Mouse (Mus musculus) hindbrain, postnatal 0 days (tissue): ENCODE measurements around the gene Pla2g2c. TPM values are rescaled to one million over a fixed set of nuclear protein-coding genes. Genes with fewer than 3 reads are reported as not detected.
A peak's percentile ranks its signal among the peaks of the same experiment; 100 is the strongest.

Source experiments
- ATAC-seq: fragments of 200-750 bp; cut with Nextera tagmentation; 2 replicates; pipeline ENCODE4 v1.8.0; 2017; ENCODE audit warnings: mild to moderate bottlenecking, moderate TSS enrichment, moderate library complexity
- DNase-seq: peaks from one replicate; pipeline ENCODE4 v3.0.0-alpha.2; 2015; ENCODE audit warnings: low spot score
- H3K27ac ChIP-seq: fragments of 300-500 bp; sonication (generic); 2 replicates; pipeline ENCODE4 v1.5.1; 2014; ENCODE audit warnings: mild to moderate bottlenecking
- H3K27me3 ChIP-seq: fragments of 300-500 bp; sonication (generic); 2 replicates; pipeline ENCODE4 v1.6.1; 2014; ENCODE audit warnings: low read length, mixed read lengths; ENCODE audit not compliant: insufficient read depth
- H3K36me3 ChIP-seq: fragments of 300-500 bp; sonication (generic); 2 replicates; pipeline ENCODE4 v1.6.1; 2014; ENCODE audit warnings: low read length, mixed read lengths; ENCODE audit not compliant: insufficient read depth
- H3K4me1 ChIP-seq: fragments of 300-500 bp; sonication (generic); 2 replicates; pipeline ENCODE4 v1.6.1; 2014; ENCODE audit warnings: antibody characterized with exemption, low read length, mixed read lengths; ENCODE audit not compliant: insufficient read depth
- H3K4me2 ChIP-seq: fragments of 300-500 bp; sonication (generic); 2 replicates; pipeline ENCODE4 v1.6.1; 2014; ENCODE audit warnings: low read depth, mild to moderate bottlenecking, low read length, moderate library complexity, mixed read lengths
- H3K4me3 ChIP-seq: fragments of 300-500 bp; sonication (generic); 2 replicates; pipeline ENCODE4 v1.5.1; 2014; ENCODE audit warnings: low read length
- H3K9ac ChIP-seq: fragments of 300-500 bp; sonication (generic); replicated peaks from 2 replicates; pipeline ENCODE4 v1.6.1; 2014; ENCODE audit warnings: mild to moderate bottlenecking, low read length, moderate library complexity, mixed read lengths
- H3K9me3 ChIP-seq: fragments of 300-500 bp; sonication (generic); 2 replicates; pipeline ENCODE4 v1.6.1; 2016; ENCODE audit warnings: low read length, mixed read lengths
- CTCF ChIP-seq: IDR thresholded peaks from 2 replicates; pipeline ENCODE4 v1.5.1; 2016; ENCODE audit warnings: antibody characterized with exemption, control low read depth, low read depth
- WGBS: fragments of 180-500 bp; shearing (Covaris S2); extraction: QIAGEN DNeasy Blood & Tissue Kit; methylation state at CpG from one replicate; pipeline ENCODE4 v1.1.7; 2014; 5-methylcytosine and 5-hydroxymethylcytosine counted together
- polyA plus RNA-seq: library from polyadenylated mRNA; unstranded; fragments of >200 nt; fragmentation: Nextera tagmentation; extraction: Ambion mirVana; gene quantifications from 2 replicates; pipeline ENCODE4 v1.2.1, GENCODE M21; 2015
- total RNA-seq: library from RNA; depleted of rRNA; stranded (reverse); fragments of >200 nt; gene quantifications from 2 replicates; pipeline ENCODE4 v1.2.3, GENCODE M21; 2014

The Pla2g2c gene
- total and polyA plus RNA-seq, 2 experiments from 2014 or later, result 0.26 to 0.93 TPM

DNA sequence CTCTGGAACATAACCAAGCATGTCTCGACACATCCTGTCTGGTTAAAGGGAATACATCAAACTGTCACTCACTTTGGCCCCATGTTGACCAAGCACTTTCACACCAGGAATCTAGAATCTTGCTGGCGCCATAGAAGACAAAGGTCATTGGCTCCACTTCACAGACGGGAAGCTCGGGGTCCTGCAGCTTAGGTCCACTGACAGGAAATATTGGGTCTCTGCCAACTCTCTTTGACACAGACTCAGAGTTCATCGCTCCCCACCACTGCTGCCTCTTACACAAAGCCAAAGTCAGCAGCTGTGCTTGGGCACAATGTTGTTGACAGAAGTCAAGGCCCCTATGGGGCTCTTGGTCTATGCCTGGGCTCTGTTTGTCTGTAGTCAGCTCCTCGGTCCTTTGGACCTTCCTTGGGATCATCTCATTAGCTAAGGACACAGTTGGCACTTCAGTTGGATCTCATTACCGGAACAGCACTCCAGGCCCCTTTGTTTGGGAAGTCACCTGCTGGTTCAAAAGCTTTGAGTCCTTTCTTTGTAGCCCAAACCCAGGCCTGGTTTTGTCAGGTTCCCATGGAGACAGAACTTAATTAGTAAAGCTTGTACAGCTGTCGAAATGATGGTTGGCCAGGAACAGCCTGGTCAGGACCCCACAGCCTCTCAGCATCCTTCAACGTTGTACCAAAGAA lies 4.6 kb downstream of the Pla2g2c start:
- no peaks in the 10 kb centered on the region for H3K9me3 ChIP-seq
- no peak overlapping the region for H3K4me2 ChIP-seq
- DNase-seq (peak; percentile 81), ATAC-seq (peak; percentile 85)
- no peak overlapping the region for H3K4me3 ChIP-seq
- H3K36me3 ChIP-seq, result no peaks in the 10 kb centered on the region
- WGBS, result 14% methylated on average over 9 of the region's 9 CpGs
- H3K9ac ChIP-seq, result no peak overlapping the region
- H3K27ac ChIP-seq, result peak overlapping the region; percentile 37; the same call in 1 of the 2 replicates
- TF ChIP-seq CTCF, result no peak
- H3K4me1 ChIP-seq, result peaks cover 20% of the 10 kb centered on the region
- no peaks in the 10 kb centered on the region for H3K27me3 ChIP-seq

- H3K27ac ChIP-seq, result no peak overlapping the region
Observed at GRCm38 (mm10) chr4:138734105-138734504, 9.5 kb downstream of the Pla2g2c start.

DNA sequence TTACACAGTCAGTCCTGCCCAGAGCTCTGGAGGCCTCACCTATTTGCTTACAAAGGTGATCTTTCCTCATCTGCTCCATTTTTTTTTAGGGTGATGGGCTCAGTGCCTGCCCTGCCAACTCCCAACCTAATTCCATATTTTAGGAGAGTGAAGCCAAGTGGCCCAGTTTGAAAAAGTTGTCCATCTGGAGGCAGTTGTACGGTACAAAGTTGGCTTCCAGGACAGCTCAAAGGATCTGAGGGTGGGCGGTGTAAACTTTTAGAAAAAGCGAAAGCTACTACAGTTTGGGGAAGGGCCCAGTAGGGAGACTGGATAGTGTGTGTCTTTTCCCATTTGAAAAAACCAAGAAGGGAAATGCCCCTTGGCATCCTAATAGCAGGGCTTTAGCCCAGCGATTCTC lies 10.3 kb downstream of the Pla2g2c start:
- Histone ChIP-seq H3K4me1 (peaks cover 7% of the 10 kb centered on the region; the same call in 1 of the 2 replicates), H3K9me3 (no peaks in the 10 kb centered on the region), H3K36me3 (no peaks in the 10 kb centered on the region), H3K27me3 (no peaks in the 10 kb centered on the region), H3K27ac (no peak overlapping the region), H3K9ac (no peak overlapping the region), H3K4me2 (no peak overlapping the region), H3K4me3 (no peak overlapping the region)
- TF ChIP-seq CTCF, result no peak
- DNase-seq (no peak), ATAC-seq (no peak)
- 89% methylated on average over 4 of the region's 4 CpGs for WGBS

More at GRCm38 (mm10) chr4:138734105-138734504, 9.5 kb downstream of the Pla2g2c start:
- H3K4me1 ChIP-seq, result peaks cover 2% of the 10 kb centered on the region; the same call in 1 of the 2 replicates
- no peak overlapping the region for H3K9ac ChIP-seq
- no peak for ATAC-seq
- H3K9me3 ChIP-seq, result no peaks in the 10 kb centered on the region
- no peak for DNase-seq
- H3K4me2 ChIP-seq, result no peak overlapping the region
- TF ChIP-seq CTCF, result no peak
- WGBS, result 73% methylated on average over 7 of the region's 7 CpGs
- H3K36me3 ChIP-seq, result no peaks in the 10 kb centered on the region
- H3K27me3 ChIP-seq, result no peaks in the 10 kb centered on the region
- H3K4me3 ChIP-seq, result no peak overlapping the region

- 64% methylated on average over 7 of the region's 7 CpGs for WGBS
- no peak within 1 kb of the TSS for H3K27ac ChIP-seq
- no peak for TF ChIP-seq CTCF
- no peak within 1 kb of the TSS for H3K9ac ChIP-seq
- no peaks in the 10 kb centered on the region for H3K9me3 ChIP-seq
- peaks cover 7% of the 10 kb centered on the region; the same call in 1 of the 2 replicates for H3K4me1 ChIP-seq
- no peak within 1 kb of the TSS for H3K4me3 ChIP-seq
- H3K4me2 ChIP-seq, result no peak within 1 kb of the TSS
- H3K27me3 ChIP-seq, result no peaks in the 10 kb centered on the region
- ATAC-seq (no peak), DNase-seq (no peak)
- no peaks in the 10 kb centered on the region for H3K36me3 ChIP-seq
Observed at GRCm38 (mm10) chr4:138737031-138737430, 12.4 kb downstream of the Pla2g2c start, which contains the start of gene Ubxn10. Ubxn10 (minus strand) TSS chr4:138737167.

DNA sequence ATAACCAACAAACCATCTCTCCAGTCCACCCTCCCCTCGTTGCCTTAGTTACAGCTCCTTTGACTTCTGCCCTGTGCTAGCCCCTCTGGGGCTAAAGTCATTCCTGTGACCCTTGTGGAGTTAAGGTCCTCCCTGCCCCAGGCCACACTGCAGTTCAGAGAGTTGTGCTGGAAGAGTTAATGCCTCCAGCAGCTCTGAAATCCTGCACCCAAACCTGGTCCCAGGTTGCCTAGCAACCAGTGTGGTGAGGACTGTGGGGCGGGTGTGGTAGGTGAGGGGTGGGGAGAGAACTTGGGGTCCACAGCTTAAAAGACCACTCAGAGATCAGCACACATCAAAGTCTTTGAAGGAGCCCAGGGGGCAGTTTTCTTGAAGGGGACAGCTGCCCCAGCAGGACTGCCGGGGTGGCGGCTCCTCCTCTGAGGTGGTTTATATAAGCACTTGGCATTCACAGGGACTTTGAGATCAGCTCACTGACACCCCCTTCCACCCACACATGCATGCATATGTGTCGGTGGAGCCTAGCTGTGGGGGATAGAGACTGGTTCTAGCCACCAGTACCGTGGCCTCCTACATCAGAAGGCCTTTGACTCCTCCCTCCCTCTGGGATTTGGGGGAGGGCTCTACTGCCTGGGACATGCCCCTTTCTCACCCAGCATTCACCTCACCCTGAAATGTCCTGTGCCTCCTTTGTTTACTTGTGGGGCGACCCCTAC lies 14.7 kb downstream of the Pla2g2c start:
- Histone ChIP-seq H3K4me3 (no peak overlapping the region), H3K4me2 (no peak overlapping the region), H3K9ac (no peak overlapping the region), H3K36me3 (no peaks in the 10 kb centered on the region), H3K27ac (no peak overlapping the region), H3K4me1 (peaks cover 7% of the 10 kb centered on the region; the same call in 1 of the 2 replicates), H3K9me3 (no peaks in the 10 kb centered on the region), H3K27me3 (no peaks in the 10 kb centered on the region)
- no peak for TF ChIP-seq CTCF
- DNase-seq, result peak; percentile 39
- 22% methylated on average over 7 of the region's 7 CpGs for WGBS
- ATAC-seq, result peak; percentile 27; the same call in 1 of the 2 replicates

DNA sequence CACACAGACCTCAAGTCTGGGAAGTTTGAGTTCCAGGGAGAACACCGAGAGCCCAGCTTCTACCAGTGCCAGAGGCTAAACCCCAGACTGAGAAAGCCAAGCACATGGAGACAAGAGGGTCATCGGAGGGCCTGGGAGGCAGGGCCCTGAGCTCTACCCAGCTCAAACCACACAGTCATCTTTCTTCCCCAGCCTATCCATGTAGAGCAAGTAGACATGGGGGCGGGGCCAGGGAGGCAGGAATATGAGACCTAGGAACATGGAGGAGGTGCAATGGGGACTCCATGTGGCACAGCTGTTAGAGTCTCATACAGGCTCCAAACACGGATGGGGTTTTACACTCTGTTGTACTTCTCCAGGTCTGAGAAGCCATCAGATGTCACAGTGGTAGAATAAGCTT lies 21.3 kb downstream of the Pla2g2c start:
- Histone ChIP-seq H3K4me1 (no peaks in the 10 kb centered on the region; the same call in 1 of the 2 replicates), H3K4me2 (no peak overlapping the region), H3K27ac (no peak overlapping the region), H3K9me3 (no peaks in the 10 kb centered on the region), H3K9ac (no peak overlapping the region), H3K27me3 (no peaks in the 10 kb centered on the region), H3K4me3 (no peak overlapping the region), H3K36me3 (no peaks in the 10 kb centered on the region)
- no peak for TF ChIP-seq CTCF
- WGBS, result 68% methylated on average over 4 of the region's 4 CpGs
- no peak for DNase-seq
- ATAC-seq, result no peak
